Mouse (Mus musculus): Measurements from ENCODE around the gene Scamp3. TPM values are rescaled to one million over a fixed set of nuclear protein-coding genes. Genes with fewer than 3 reads are reported as not detected.

Scamp3 gene
- polyA plus RNA-seq, 1 experiment from 2014 or later, result 70.9 TPM

DNA sequence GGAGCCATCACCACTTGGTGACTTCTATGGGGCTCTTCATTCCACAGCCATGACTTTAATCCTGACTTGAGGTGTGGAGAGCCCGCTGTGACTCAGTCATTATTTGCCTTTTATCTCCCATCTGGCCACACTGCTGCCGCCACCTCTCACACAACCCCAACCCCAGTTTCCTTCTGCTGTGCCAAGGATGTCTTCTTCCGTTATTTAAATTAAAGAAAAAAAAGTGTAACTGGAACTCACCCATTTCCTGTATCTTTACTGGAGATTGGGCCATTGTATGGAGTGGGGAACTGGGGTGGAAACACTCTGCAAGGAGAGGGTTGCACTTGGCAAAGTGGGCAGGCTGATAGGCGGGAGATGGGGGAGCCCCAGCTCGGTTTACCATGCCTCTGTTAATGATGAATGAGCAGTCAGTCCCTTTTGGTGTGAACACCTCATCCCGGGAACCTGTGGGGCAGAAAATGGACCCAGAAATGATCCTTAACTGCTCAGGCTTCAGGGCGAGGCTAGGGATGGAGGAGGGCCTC lies 5.3 kb downstream of the Scamp3 start:
- no peak for ATAC-seq (replicated peaks; ENCODE audit: insufficient number of reproducible peaks, insufficient read depth, low FRiP score, low read depth)
- Histone ChIP-seq H3K9ac (peak overlapping the region; percentile 72; the same call in 1 of the 2 replicates), H3K9me3 (replicated peaks) (no peaks in the 10 kb centered on the region), H3K4me1 (replicated peaks) (peaks cover 32% of the 10 kb centered on the region), H3K4me2 (peak overlapping the region; percentile 91), H3K4me3 (peak overlapping the region; percentile 81), H3K27ac (peak overlapping the region; percentile 86; the same call in 1 of the 2 replicates), H3K36me3 (peaks cover 30% of the 10 kb centered on the region), H3K27me3 (no peaks in the 10 kb centered on the region; the same call in 1 of the 2 replicates)
- WGBS, result 46% methylated on average over 7 of the region's 7 CpGs

DNA sequence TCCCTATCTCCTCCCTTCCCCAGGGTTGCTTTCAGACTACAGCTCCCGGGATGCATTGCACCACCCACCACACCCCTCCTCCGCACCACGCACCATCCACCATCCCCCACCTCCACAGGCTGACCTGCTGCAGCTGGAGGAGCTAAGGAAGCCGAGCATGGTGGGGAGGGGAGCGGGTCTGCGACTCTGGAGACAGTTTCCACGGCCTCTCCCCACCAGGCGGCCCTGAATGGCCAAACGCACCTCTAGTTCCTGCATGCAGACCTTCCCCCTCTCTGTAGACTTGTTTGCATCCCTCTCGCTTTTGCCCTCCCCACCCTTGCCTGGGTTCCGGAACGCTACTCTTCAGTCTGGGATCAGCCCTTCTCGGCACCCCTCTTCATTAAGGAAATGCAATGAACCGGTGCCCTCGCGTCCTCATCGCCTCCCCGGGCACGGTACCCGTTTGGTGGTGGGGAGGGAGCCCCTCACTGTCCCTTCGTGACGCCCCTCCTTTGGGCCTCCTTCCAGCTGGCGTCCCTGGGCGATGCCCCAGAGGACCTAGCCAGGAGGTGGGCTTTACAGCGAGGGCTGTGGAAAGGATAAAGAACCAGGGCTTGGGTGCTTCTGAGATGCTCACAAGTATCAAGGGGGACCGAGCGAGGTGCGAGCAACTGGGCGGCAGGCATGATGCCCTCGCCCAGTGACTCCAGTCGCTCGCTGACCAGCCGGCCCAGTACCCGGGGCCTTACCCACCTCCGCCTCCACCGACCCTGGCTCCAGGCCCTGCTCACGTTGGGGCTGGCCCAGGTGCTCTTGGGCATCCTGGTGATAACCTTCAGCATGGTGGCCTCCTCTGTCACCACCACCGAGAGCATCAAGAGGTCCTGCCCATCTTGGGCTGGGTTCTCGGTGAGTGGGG lies 6.0 kb downstream of the Scamp3 start, which contains the start of gene Fam189b:
Fam189b (plus strand) TSS at position 86 of the 901 bp plus-strand sequence.
- WGBS, result 5% methylated on average over 39 of the region's 39 CpGs
- no peaks in the 10 kb centered on the region; the same call in 1 of the 2 replicates for H3K27me3 ChIP-seq
- peak; percentile 91 for ATAC-seq (replicated peaks; ENCODE audit: insufficient number of reproducible peaks, insufficient read depth, low FRiP score, low read depth)

DNA sequence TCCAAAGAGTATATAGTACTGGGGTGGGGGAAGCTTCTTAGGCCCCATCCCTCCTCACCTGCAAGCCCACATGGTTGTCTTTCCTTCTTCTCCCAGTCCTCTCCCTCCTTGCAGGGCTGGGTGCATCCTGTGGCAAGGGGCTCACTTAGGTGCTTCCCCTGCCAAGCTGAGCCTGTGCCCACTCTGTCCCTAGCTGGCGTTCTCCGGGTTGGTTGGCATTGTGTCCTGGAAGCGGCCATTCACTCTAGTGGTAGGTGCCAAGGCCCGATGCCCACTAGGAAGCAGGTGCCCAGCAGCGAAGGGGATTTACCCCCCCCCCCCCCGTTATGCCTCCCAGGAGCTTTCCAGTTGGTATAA lies 6.7 kb downstream of the Scamp3 start:
- peak overlapping the region; percentile 72 for H3K9ac ChIP-seq
- WGBS, result 74% methylated on average over 6 of the region's 6 CpGs
- H3K27me3 ChIP-seq, result no peaks in the 10 kb centered on the region; the same call in 1 of the 2 replicates
- no peak for ATAC-seq (replicated peaks; ENCODE audit: insufficient number of reproducible peaks, insufficient read depth, low FRiP score, low read depth)
- no peaks in the 10 kb centered on the region for H3K9me3 ChIP-seq (replicated peaks)
- H3K27ac ChIP-seq, result no peak overlapping the region
- peak overlapping the region; percentile 91 for H3K4me2 ChIP-seq
- peak overlapping the region; percentile 81 for H3K4me3 ChIP-seq
- peaks cover 21% of the 10 kb centered on the region for H3K4me1 ChIP-seq (replicated peaks)
- peaks cover 30% of the 10 kb centered on the region for H3K36me3 ChIP-seq

More for the DNA sequence above, 6.0 kb downstream of the Scamp3 start, which contains the start of gene Fam189b:
- peak within 1 kb of the TSS; percentile 81 for H3K4me3 ChIP-seq
- peak within 1 kb of the TSS; percentile 91 for H3K4me2 ChIP-seq
- peak within 1 kb of the TSS; percentile 72 for H3K9ac ChIP-seq
- H3K27ac ChIP-seq, result peak within 1 kb of the TSS; percentile 86
- H3K36me3 ChIP-seq, result peaks cover 30% of the 10 kb centered on the region
- peaks cover 26% of the 10 kb centered on the region for H3K4me1 ChIP-seq (replicated peaks)
- no peaks in the 10 kb centered on the region for H3K9me3 ChIP-seq (replicated peaks)

GRCm38 (mm10) chr3:89187197-89187596 lies 9.9 kb downstream of the Scamp3 start:
- 47% methylated on average over 23 of the region's 23 CpGs for WGBS
- Histone ChIP-seq H3K9me3 (replicated peaks) (no peaks in the 10 kb centered on the region), H3K4me1 (replicated peaks) (peaks cover 21% of the 10 kb centered on the region), H3K4me3 (no peak overlapping the region), H3K27me3 (no peaks in the 10 kb centered on the region; the same call in 1 of the 2 replicates), H3K36me3 (peaks cover 2% of the 10 kb centered on the region; the same call in 1 of the 2 replicates), H3K9ac (no peak overlapping the region), H3K4me2 (no peak overlapping the region), H3K27ac (no peak overlapping the region; the same call in 1 of the 2 replicates)
- ATAC-seq (replicated peaks; ENCODE audit: insufficient number of reproducible peaks, insufficient read depth, low FRiP score, low read depth), result no peak

DNA sequence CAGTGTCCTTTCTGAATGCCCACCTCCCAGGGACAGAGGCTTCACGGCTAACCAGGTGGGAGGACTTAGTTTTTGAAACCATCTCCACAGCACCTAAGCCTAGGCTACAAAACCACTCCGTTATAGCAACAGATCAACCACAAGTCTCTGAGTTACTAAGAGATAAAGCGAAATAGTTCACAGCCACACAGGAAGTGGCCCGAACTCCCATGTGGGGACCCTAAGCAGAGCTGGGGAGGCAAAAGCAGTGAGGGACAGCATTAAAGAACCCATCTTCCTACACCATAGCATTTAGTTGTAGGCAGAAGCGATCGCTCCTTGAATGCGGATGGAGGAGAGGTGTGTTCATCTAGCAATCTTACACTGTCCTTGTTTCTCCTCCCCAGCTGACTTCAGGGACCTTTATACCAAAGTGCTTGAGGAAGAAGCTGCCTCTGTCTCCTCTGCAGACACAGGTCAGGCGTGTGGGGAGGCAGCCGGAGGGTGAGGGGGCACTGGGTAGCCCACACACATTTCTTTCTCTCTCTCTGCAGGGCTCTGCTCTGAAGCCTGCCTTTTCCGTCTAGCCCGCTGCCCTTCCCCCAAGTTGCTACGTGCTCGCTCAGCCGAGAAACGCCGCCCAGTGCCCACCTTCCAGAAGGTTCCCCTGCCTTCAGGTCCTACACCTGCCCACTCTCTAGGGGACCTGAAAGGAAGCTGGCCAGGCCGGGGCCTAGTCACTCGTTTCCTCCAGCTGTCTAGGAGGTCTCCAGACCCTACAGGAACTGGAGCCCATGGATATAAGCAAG lies 10.6 kb downstream of the Scamp3 start:
- H3K9ac ChIP-seq, result no peak overlapping the region
- H3K9me3 ChIP-seq (replicated peaks), result no peaks in the 10 kb centered on the region
- WGBS, result 79% methylated on average over 18 of the region's 18 CpGs
- no peaks in the 10 kb centered on the region; the same call in 1 of the 2 replicates for H3K27me3 ChIP-seq
- H3K4me3 ChIP-seq, result no peak overlapping the region
- 0 out of 2 replicates have a peak overlapping the region, but pooled peaks have one; percentile 3 for H3K4me2 ChIP-seq
- ATAC-seq (replicated peaks; ENCODE audit: insufficient number of reproducible peaks, insufficient read depth, low FRiP score, low read depth), result no peak
- peaks cover 18% of the 10 kb centered on the region for H3K4me1 ChIP-seq (replicated peaks)
- peak overlapping the region; percentile 2; the same call in 1 of the 2 replicates for H3K27ac ChIP-seq
- no peaks in the 10 kb centered on the region for H3K36me3 ChIP-seq

GRCm38 (mm10) chr3:89188478-89188875 lies 11.2 kb downstream of the Scamp3 start:
- ATAC-seq (replicated peaks; ENCODE audit: insufficient number of reproducible peaks, insufficient read depth, low FRiP score, low read depth), result no peak
- Histone ChIP-seq H3K9me3 (replicated peaks) (no peaks in the 10 kb centered on the region), H3K4me3 (no peak overlapping the region)

DNA sequence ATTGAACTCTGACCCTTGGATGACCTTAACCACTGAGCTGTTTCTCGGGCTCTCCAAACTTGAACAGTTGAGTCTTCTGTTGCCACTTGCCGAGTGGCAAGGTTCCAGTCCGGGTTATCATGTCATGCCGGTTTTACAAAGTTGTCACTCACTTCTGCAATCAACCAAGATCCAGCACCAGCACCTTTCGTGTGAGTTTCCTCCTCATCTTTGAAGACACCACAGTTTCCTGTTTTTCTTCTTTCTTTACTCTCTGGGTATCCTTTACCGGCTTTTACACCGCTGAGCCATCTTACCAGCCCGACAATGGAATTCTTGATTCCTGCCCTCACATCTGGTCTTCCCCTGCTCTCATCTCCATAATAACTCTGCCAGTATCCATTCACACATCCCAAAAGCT lies 13.2 kb downstream of the Scamp3 start:
- no peak overlapping the region for H3K4me2 ChIP-seq
- peaks cover 4% of the 10 kb centered on the region for H3K4me1 ChIP-seq (replicated peaks)
- no peaks in the 10 kb centered on the region; the same call in 1 of the 2 replicates for H3K27me3 ChIP-seq
- ATAC-seq (replicated peaks; ENCODE audit: insufficient number of reproducible peaks, insufficient read depth, low FRiP score, low read depth), result no peak
- H3K9ac ChIP-seq, result no peak overlapping the region
- no peaks in the 10 kb centered on the region for H3K36me3 ChIP-seq
- WGBS, result 68% methylated on average over 8 of the region's 8 CpGs
- H3K9me3 ChIP-seq (replicated peaks), result no peaks in the 10 kb centered on the region
- H3K27ac ChIP-seq, result no peak overlapping the region
- no peak overlapping the region for H3K4me3 ChIP-seq

More at GRCm38 (mm10) chr3:89188478-89188875, 11.2 kb downstream of the Scamp3 start:
- Histone ChIP-seq H3K27ac (no peak overlapping the region), H3K27me3 (no peaks in the 10 kb centered on the region; the same call in 1 of the 2 replicates), H3K36me3 (no peaks in the 10 kb centered on the region), H3K9ac (no peak overlapping the region), H3K4me2 (no peak overlapping the region), H3K4me1 (replicated peaks) (peaks cover 15% of the 10 kb centered on the region)
- 66% methylated on average over 12 of the region's 12 CpGs for WGBS

DNA sequence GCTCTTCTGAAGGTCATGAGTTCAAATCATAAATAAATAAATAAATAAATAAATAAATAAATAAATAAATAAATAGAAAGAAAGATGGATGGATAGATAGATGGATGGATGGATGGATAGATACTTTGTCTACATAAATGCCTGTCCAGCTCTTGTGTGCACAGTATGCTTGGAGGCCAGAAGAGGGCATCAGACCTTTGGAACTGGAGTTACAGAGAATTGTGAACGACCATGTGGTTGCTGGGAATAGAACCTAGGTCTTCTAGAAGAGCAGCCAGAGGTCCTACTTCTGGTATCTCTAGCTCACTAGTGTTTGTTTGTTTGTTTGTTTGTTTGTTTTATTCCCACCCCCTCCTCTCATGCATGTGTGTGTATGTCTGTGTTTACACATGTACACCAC lies 16.1 kb downstream of the Scamp3 start:
- H3K27ac ChIP-seq, result no peak overlapping the region
- H3K4me3 ChIP-seq, result no peak overlapping the region
- WGBS, result 86% methylated on average over 1 of the region's 1 CpGs
- H3K4me2 ChIP-seq, result no peak overlapping the region
- H3K36me3 ChIP-seq, result no peaks in the 10 kb centered on the region
- H3K27me3 ChIP-seq, result no peaks in the 10 kb centered on the region
- no peak for ATAC-seq (replicated peaks; ENCODE audit: insufficient number of reproducible peaks, insufficient read depth, low FRiP score, low read depth)
- H3K4me1 ChIP-seq (replicated peaks), result peaks cover 8% of the 10 kb centered on the region
- H3K9me3 ChIP-seq (replicated peaks), result no peaks in the 10 kb centered on the region
- H3K9ac ChIP-seq, result no peak overlapping the region

GRCm38 (mm10) chr3:89193853-89194252 lies 16.6 kb downstream of the Scamp3 start:
- no peaks in the 10 kb centered on the region for H3K36me3 ChIP-seq
- no peak overlapping the region for H3K9ac ChIP-seq
- H3K27ac ChIP-seq, result no peak overlapping the region
- H3K27me3 ChIP-seq, result no peaks in the 10 kb centered on the region
- 87% methylated on average over 2 of the region's 2 CpGs for WGBS
- no peak for ATAC-seq (replicated peaks; ENCODE audit: insufficient number of reproducible peaks, insufficient read depth, low FRiP score, low read depth)
- H3K4me2 ChIP-seq, result no peak overlapping the region
- H3K4me3 ChIP-seq, result no peak overlapping the region
- no peaks in the 10 kb centered on the region for H3K9me3 ChIP-seq (replicated peaks)
- peaks cover 8% of the 10 kb centered on the region for H3K4me1 ChIP-seq (replicated peaks)

GRCm38 (mm10) chr3:89195979-89196877 lies 19.0 kb downstream of the Scamp3 start:
- WGBS, result 8% methylated on average over 33 of the region's 33 CpGs

More at GRCm38 (mm10) chr3:89195979-89196877, 19.0 kb downstream of the Scamp3 start:
- Histone ChIP-seq H3K9me3 (replicated peaks) (no peaks in the 10 kb centered on the region), H3K27me3 (no peaks in the 10 kb centered on the region), H3K4me1 (replicated peaks) (peaks cover 8% of the 10 kb centered on the region), H3K4me3 (peak overlapping the region; percentile 53), H3K4me2 (peak overlapping the region; percentile 67), H3K9ac (peak overlapping the region; percentile 67), H3K27ac (peak overlapping the region; percentile 78), H3K36me3 (no peaks in the 10 kb centered on the region)
- ATAC-seq (replicated peaks; ENCODE audit: insufficient number of reproducible peaks, insufficient read depth, low FRiP score, low read depth), result peak; percentile 98

Measured in heart, embryonic 15.5 days (tissue).